Mouse (Mus musculus): Measurements from ENCODE around the gene Cebpz. TPM values are rescaled to one million over a fixed set of nuclear protein-coding genes. Genes with fewer than 3 reads are reported as not detected.
A peak's percentile ranks its signal among the peaks of the same experiment; 100 is the strongest.

The Cebpz gene
- polyA plus RNA-seq, 1 experiment from 2014 or later, result 50.5 TPM

GRCm38 (mm10) chr17:78913921-78914320, 22.9 kb downstream of the Cebpz start:
- Histone ChIP-seq H3K4me2 (ENCODE audit: low read length) (no peak overlapping the region), H3K4me3 (replicated peaks; ENCODE audit: low read length) (no peak overlapping the region), H3K4me1 (replicated peaks; ENCODE audit: control insufficient read depth, insufficient read depth, low read length) (peaks cover 15% of the 10 kb centered on the region), H3K27ac (ENCODE audit: low read length) (no peak overlapping the region), H3K9ac (replicated peaks; ENCODE audit: low read depth, low read length) (no peak overlapping the region), H3K9me3 (ENCODE audit: control insufficient read depth, low read length) (no peaks in the 10 kb centered on the region), H3K36me3 (ENCODE audit: control insufficient read depth, insufficient read depth) (peaks cover 3% of the 10 kb centered on the region; the same call in 1 of the 2 replicates), H3K27me3 (replicated peaks; ENCODE audit: control insufficient read depth, insufficient read depth, low read length) (no peaks in the 10 kb centered on the region)
- WGBS, result 83% methylated on average over 3 of the region's 3 CpGs
- ATAC-seq, result no peak

GRCm38 (mm10) chr17:78912861-78913281, 24.0 kb downstream of the Cebpz start:
- WGBS, result 29% methylated on average over 6 of the region's 6 CpGs
- Histone ChIP-seq H3K36me3 (ENCODE audit: control insufficient read depth, insufficient read depth) (no peaks in the 10 kb centered on the region), H3K4me1 (replicated peaks; ENCODE audit: control insufficient read depth, insufficient read depth, low read length) (peaks cover 13% of the 10 kb centered on the region), H3K27ac (ENCODE audit: low read length) (no peak overlapping the region), H3K27me3 (replicated peaks; ENCODE audit: control insufficient read depth, insufficient read depth, low read length) (no peaks in the 10 kb centered on the region), H3K9ac (replicated peaks; ENCODE audit: low read depth, low read length) (peak overlapping the region; percentile 5; the same call in 1 of the 2 replicates), H3K4me2 (ENCODE audit: low read length) (peak overlapping the region; percentile 42), H3K9me3 (ENCODE audit: control insufficient read depth, low read length) (no peaks in the 10 kb centered on the region), H3K4me3 (replicated peaks; ENCODE audit: low read length) (peak overlapping the region; percentile 39)
- peak; percentile 75 for ATAC-seq

DNA sequence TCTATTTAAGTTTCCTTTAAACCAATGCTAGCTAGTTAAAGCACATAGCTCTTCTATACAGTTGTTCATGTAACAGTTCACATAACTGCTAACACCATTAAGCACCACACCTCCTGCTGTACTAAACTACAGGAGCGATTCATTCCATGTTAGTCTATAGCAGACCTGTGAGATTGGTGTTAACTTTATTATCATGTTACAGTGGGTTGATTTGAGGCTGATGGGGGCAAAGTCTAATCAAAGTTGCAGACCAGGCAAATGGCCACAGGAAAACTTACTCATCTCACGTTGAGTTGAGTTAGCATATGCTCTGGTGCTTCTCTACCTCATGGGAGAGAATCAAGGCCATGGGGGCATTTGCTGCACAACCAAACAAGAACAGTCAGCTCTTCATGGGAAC, 27.5 kb downstream of the Cebpz start:
- H3K4me1 ChIP-seq (replicated peaks; ENCODE audit: control insufficient read depth, insufficient read depth, low read length), result no peaks in the 10 kb centered on the region
- no peaks in the 10 kb centered on the region for H3K27me3 ChIP-seq (replicated peaks; ENCODE audit: control insufficient read depth, insufficient read depth, low read length)
- WGBS, result 75% methylated on average over 2 of the region's 2 CpGs
- no peak overlapping the region for H3K9ac ChIP-seq (replicated peaks; ENCODE audit: low read depth, low read length)
- H3K4me3 ChIP-seq (replicated peaks; ENCODE audit: low read length), result no peak overlapping the region
- ATAC-seq, result no peak
- H3K4me2 ChIP-seq (ENCODE audit: low read length), result no peak overlapping the region
- no peaks in the 10 kb centered on the region for H3K36me3 ChIP-seq (ENCODE audit: control insufficient read depth, insufficient read depth)
- no peak overlapping the region for H3K27ac ChIP-seq (ENCODE audit: low read length)
- H3K9me3 ChIP-seq (ENCODE audit: control insufficient read depth, low read length), result no peaks in the 10 kb centered on the region

- Histone ChIP-seq H3K4me1 (replicated peaks; ENCODE audit: control insufficient read depth, insufficient read depth, low read length) (no peaks in the 10 kb centered on the region), H3K27ac (ENCODE audit: low read length) (no peak within 1 kb of the TSS), H3K4me2 (ENCODE audit: low read length) (no peak within 1 kb of the TSS), H3K9ac (replicated peaks; ENCODE audit: low read depth, low read length) (no peak within 1 kb of the TSS), H3K36me3 (ENCODE audit: control insufficient read depth, insufficient read depth) (no peaks in the 10 kb centered on the region), H3K27me3 (replicated peaks; ENCODE audit: control insufficient read depth, insufficient read depth, low read length) (no peaks in the 10 kb centered on the region), H3K9me3 (ENCODE audit: control insufficient read depth, low read length) (no peaks in the 10 kb centered on the region), H3K4me3 (replicated peaks; ENCODE audit: low read length) (no peak within 1 kb of the TSS)
- ATAC-seq, result no peak
- 87% methylated on average over 5 of the region's 5 CpGs for WGBS
These were observed 30.0 kb downstream of the Cebpz start, which contains the start of gene Sult6b1 for GRCm38 (mm10) chr17:78906892-78907291. Sult6b1 (minus strand) TSS chr17:78906992.

DNA sequence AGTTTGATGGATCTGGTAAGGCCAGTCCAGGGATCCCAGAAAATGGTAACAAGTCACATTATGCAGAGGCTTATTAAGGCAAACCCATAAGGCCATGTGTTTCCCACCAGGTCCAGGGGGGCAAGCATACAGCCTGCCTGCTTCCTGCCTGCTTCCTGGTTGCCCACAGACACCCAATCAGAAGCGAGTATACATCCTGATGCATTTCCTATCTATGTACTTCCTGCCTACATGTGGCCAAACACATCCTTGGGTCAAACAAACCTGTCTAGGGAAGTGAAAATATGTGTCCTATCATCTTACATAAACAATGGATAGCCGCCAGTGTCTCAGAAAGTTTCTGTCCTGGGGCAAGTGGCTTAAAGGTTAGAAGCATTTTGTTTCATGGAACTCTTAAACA, 33.7 kb downstream of the Cebpz start:
- ATAC-seq, result no peak
- H3K27ac ChIP-seq (ENCODE audit: low read length), result no peak overlapping the region
- WGBS, result 89% methylated on average over 2 of the region's 2 CpGs
- no peak overlapping the region for H3K4me3 ChIP-seq (replicated peaks; ENCODE audit: low read length)
- H3K4me2 ChIP-seq (ENCODE audit: low read length), result no peak overlapping the region
- H3K4me1 ChIP-seq (replicated peaks; ENCODE audit: control insufficient read depth, insufficient read depth, low read length), result no peaks in the 10 kb centered on the region
- H3K9ac ChIP-seq (replicated peaks; ENCODE audit: low read depth, low read length), result no peak overlapping the region
- H3K36me3 ChIP-seq (ENCODE audit: control insufficient read depth, insufficient read depth), result no peaks in the 10 kb centered on the region
- H3K27me3 ChIP-seq (replicated peaks; ENCODE audit: control insufficient read depth, insufficient read depth, low read length), result no peaks in the 10 kb centered on the region
- no peaks in the 10 kb centered on the region for H3K9me3 ChIP-seq (ENCODE audit: control insufficient read depth, low read length)

DNA sequence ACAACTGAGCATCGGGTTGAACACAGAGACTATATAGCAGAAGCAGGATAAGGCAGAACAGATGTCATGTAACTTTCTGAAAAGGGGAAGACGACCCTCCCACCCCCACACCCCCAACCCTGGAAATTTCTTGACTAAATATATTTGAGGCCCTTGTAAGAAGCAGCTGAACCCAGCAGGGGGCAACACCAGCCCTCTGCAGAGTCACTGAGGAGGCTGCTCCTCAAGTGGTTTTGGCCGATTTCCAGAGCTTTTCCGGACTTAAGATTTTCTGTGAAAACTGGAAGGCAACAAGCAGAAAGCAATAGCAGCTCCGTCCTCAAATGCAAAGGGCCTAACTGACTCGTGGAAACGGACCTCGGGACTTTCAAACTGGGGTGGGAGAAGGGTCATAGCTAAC, 41.5 kb downstream of the Cebpz start:
- Histone ChIP-seq H3K9ac (replicated peaks; ENCODE audit: low read depth, low read length) (no peak overlapping the region), H3K9me3 (ENCODE audit: control insufficient read depth, low read length) (no peaks in the 10 kb centered on the region), H3K4me1 (replicated peaks; ENCODE audit: control insufficient read depth, insufficient read depth, low read length) (0 out of 2 replicates have a peak, but pooled peaks cover 2% of the 10 kb centered on the region), H3K36me3 (ENCODE audit: control insufficient read depth, insufficient read depth) (no peaks in the 10 kb centered on the region), H3K27me3 (replicated peaks; ENCODE audit: control insufficient read depth, insufficient read depth, low read length) (no peaks in the 10 kb centered on the region), H3K27ac (ENCODE audit: low read length) (no peak overlapping the region), H3K4me2 (ENCODE audit: low read length) (0 out of 2 replicates have a peak overlapping the region, but pooled peaks have one; percentile 23), H3K4me3 (replicated peaks; ENCODE audit: low read length) (no peak overlapping the region)
- peak; percentile 43; the same call in 1 of the 2 replicates for ATAC-seq
- 27% methylated on average over 8 of the region's 8 CpGs for WGBS

GRCm38 (mm10) chr17:78894991-78895390, 41.9 kb downstream of the Cebpz start:
- H3K9me3 ChIP-seq (ENCODE audit: control insufficient read depth, low read length), result no peaks in the 10 kb centered on the region
- ATAC-seq, result no peak
- H3K4me1 ChIP-seq (replicated peaks; ENCODE audit: control insufficient read depth, insufficient read depth, low read length), result 0 out of 2 replicates have a peak, but pooled peaks cover 2% of the 10 kb centered on the region
- no peak overlapping the region for H3K9ac ChIP-seq (replicated peaks; ENCODE audit: low read depth, low read length)
- H3K27ac ChIP-seq (ENCODE audit: low read length), result no peak overlapping the region
- no peaks in the 10 kb centered on the region for H3K27me3 ChIP-seq (replicated peaks; ENCODE audit: control insufficient read depth, insufficient read depth, low read length)
- no peak overlapping the region for H3K4me2 ChIP-seq (ENCODE audit: low read length)
- no peak overlapping the region for H3K4me3 ChIP-seq (replicated peaks; ENCODE audit: low read length)
- WGBS, result 84% methylated on average over 7 of the region's 7 CpGs
- H3K36me3 ChIP-seq (ENCODE audit: control insufficient read depth, insufficient read depth), result no peaks in the 10 kb centered on the region

- H3K27me3 ChIP-seq (replicated peaks; ENCODE audit: control insufficient read depth, insufficient read depth, low read length), result no peaks in the 10 kb centered on the region
- no peak overlapping the region for H3K4me3 ChIP-seq (replicated peaks; ENCODE audit: low read length)
- no peak overlapping the region for H3K9ac ChIP-seq (replicated peaks; ENCODE audit: low read depth, low read length)
- no peaks in the 10 kb centered on the region for H3K36me3 ChIP-seq (ENCODE audit: control insufficient read depth, insufficient read depth)
- no peak overlapping the region for H3K4me2 ChIP-seq (ENCODE audit: low read length)
- no peak for ATAC-seq
- 87% methylated on average over 9 of the region's 9 CpGs for WGBS
- H3K4me1 ChIP-seq (replicated peaks; ENCODE audit: control insufficient read depth, insufficient read depth, low read length), result 0 out of 2 replicates have a peak, but pooled peaks cover 2% of the 10 kb centered on the region
- H3K27ac ChIP-seq (ENCODE audit: low read length), result no peak overlapping the region
- no peaks in the 10 kb centered on the region for H3K9me3 ChIP-seq (ENCODE audit: control insufficient read depth, low read length)
These were observed 45.8 kb downstream of the Cebpz start for GRCm38 (mm10) chr17:78891020-78891419.

DNA sequence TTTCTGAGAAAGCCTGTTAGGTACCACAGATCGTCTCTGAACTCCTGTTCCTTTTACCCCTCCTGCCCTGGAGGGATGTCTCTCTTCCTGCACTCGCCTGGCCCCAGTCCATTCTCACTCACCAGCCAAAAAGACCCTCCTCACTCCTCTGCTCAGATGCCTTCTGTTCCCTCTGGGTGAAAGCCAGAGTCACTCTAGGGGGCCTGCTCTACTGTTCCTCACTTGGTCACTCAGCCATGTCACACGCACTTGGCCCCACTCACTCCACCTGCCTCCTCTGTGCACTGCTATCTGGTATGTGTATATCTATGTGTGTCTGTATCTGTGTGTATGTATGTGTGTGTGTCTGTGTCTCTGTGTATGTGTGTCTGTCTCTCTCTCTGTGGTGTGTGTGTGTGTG, 47.7 kb downstream of the Cebpz start:
- H3K27ac ChIP-seq (ENCODE audit: low read length), result no peak overlapping the region
- no peak overlapping the region for H3K9ac ChIP-seq (replicated peaks; ENCODE audit: low read depth, low read length)
- WGBS, result 33% methylated on average over 3 of the region's 3 CpGs
- no peak overlapping the region for H3K4me3 ChIP-seq (replicated peaks; ENCODE audit: low read length)
- peak; percentile 49 for ATAC-seq
- no peak overlapping the region for H3K4me2 ChIP-seq (ENCODE audit: low read length)
- no peaks in the 10 kb centered on the region for H3K4me1 ChIP-seq (replicated peaks; ENCODE audit: control insufficient read depth, insufficient read depth, low read length)
- H3K9me3 ChIP-seq (ENCODE audit: control insufficient read depth, low read length), result no peaks in the 10 kb centered on the region
- H3K27me3 ChIP-seq (replicated peaks; ENCODE audit: control insufficient read depth, insufficient read depth, low read length), result no peaks in the 10 kb centered on the region
- H3K36me3 ChIP-seq (ENCODE audit: control insufficient read depth, insufficient read depth), result no peaks in the 10 kb centered on the region

DNA sequence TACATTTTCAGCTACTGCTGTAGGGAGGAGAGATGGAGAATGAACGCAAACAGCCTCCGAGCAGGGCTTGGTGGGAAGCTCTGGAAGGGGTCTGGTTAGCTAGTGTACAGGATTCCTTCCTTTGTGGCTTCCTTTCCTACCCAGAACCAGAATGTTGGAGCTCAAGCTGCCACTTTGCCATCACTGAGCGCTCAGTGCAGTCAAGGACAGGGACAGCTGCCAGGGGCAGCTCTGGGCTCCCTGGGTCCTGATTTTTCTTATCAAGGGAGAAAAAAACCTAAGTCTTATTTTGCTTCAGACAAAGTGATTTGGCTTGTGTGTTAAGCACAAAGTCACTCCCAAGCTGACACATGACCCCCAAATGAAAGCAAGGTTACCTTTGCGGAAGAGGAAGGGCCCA, 48.3 kb downstream of the Cebpz start:
- Histone ChIP-seq H3K4me1 (replicated peaks; ENCODE audit: control insufficient read depth, insufficient read depth, low read length) (no peaks in the 10 kb centered on the region), H3K9ac (replicated peaks; ENCODE audit: low read depth, low read length) (no peak overlapping the region), H3K4me2 (ENCODE audit: low read length) (no peak overlapping the region), H3K27me3 (replicated peaks; ENCODE audit: control insufficient read depth, insufficient read depth, low read length) (no peaks in the 10 kb centered on the region), H3K27ac (ENCODE audit: low read length) (no peak overlapping the region), H3K36me3 (ENCODE audit: control insufficient read depth, insufficient read depth) (no peaks in the 10 kb centered on the region), H3K4me3 (replicated peaks; ENCODE audit: low read length) (no peak overlapping the region), H3K9me3 (ENCODE audit: control insufficient read depth, low read length) (no peaks in the 10 kb centered on the region)
- WGBS, result 80% methylated on average over 4 of the region's 4 CpGs
- no peak for ATAC-seq
